ENCODE assay signal across 8 mouse cellular contexts in genomic region chr13:119363379-119363778, GRCm38 (mm10).
DNase-seq lines count a peak whose midpoint lies in the region; ATAC-seq lines count a peak whose summit lies in the region.

No protein-coding gene starts in this region.

- 63% methylated on average over 3 of the region's 3 CpGs for WGBS in hindbrain, embryonic 14.5 days
- WGBS in hindbrain, embryonic 13.5 days, result 58% methylated on average over 3 of the region's 3 CpGs
- WGBS in large intestine, adult 2 months, result 42% methylated on average over 3 of the region's 3 CpGs
- WGBS in midbrain, embryonic 10.5 days, result 68% methylated on average over 3 of the region's 3 CpGs

- no peak for ATAC-seq in hindbrain, embryonic 14.5 days (ENCODE audit: low FRiP score)
- no peak for ATAC-seq in hindbrain, embryonic 13.5 days (ENCODE audit: low FRiP score)

- H3K36me3 ChIP-seq in hindbrain, embryonic 14.5 days (replicated peaks; ENCODE audit: control insufficient read depth, insufficient read depth), result peaks cover 51% of the 10 kb centered on the region
- peaks cover 33% of the 10 kb centered on the region for H3K36me3 ChIP-seq in hindbrain, embryonic 13.5 days
- peaks cover 54% of the 10 kb centered on the region for H3K36me3 ChIP-seq in midbrain, embryonic 10.5 days

- no peaks in the 10 kb centered on the region for H3K9me3 ChIP-seq in hindbrain, embryonic 14.5 days (ENCODE audit: control insufficient read depth, low read length)
- H3K9me3 ChIP-seq in hindbrain, embryonic 13.5 days, result no peaks in the 10 kb centered on the region
- H3K9me3 ChIP-seq in midbrain, embryonic 10.5 days (replicated peaks), result no peaks in the 10 kb centered on the region

- no peak overlapping the region for H3K9ac ChIP-seq in hindbrain, embryonic 14.5 days
- H3K9ac ChIP-seq in hindbrain, embryonic 13.5 days, result no peak overlapping the region

- peak; percentile 81 for DNase-seq in hindbrain, embryonic 14.5 days (ENCODE audit: low spot score)
- DNase-seq in urinary bladder, postnatal 14 days (ENCODE audit: low spot score), result peak; percentile 53
- no peak for DNase-seq in urinary bladder, postnatal 10 days (ENCODE audit: low spot score)
- peak; percentile 39 for DNase-seq in c-Kit-positive CD71-positive TER-119-negative erythroid progenitor cells, embryonic 14.5 days (ENCODE audit: low read depth)
- peak; percentile 10 for DNase-seq in large intestine, adult 2 months (ENCODE audit: low read depth, low spot score)
- DNase-seq in retina, postnatal 1 day, result peak; percentile 41
- DNase-seq in midbrain, embryonic 10.5 days (ENCODE audit: low spot score), result no peak

- no peak overlapping the region for H3K27ac ChIP-seq in hindbrain, embryonic 14.5 days
- H3K27ac ChIP-seq in hindbrain, embryonic 13.5 days, result no peak overlapping the region
- no peak overlapping the region for H3K27ac ChIP-seq in midbrain, embryonic 10.5 days (replicated peaks)

- no peak overlapping the region for H3K4me2 ChIP-seq in hindbrain, embryonic 14.5 days (replicated peaks)
- H3K4me2 ChIP-seq in hindbrain, embryonic 13.5 days, result no peak overlapping the region

- no peaks in the 10 kb centered on the region for H3K27me3 ChIP-seq in hindbrain, embryonic 14.5 days (ENCODE audit: control insufficient read depth, insufficient read depth, low read length)
- no peaks in the 10 kb centered on the region for H3K27me3 ChIP-seq in hindbrain, embryonic 13.5 days
- H3K27me3 ChIP-seq in midbrain, embryonic 10.5 days (ENCODE audit: low read depth, poor library complexity, severe bottlenecking), result no peaks in the 10 kb centered on the region

- H3K4me1 ChIP-seq in hindbrain, embryonic 14.5 days (replicated peaks; ENCODE audit: control insufficient read depth, insufficient read depth, low read length), result no peaks in the 10 kb centered on the region
- no peaks in the 10 kb centered on the region for H3K4me1 ChIP-seq in hindbrain, embryonic 13.5 days (replicated peaks)
- H3K4me1 ChIP-seq in midbrain, embryonic 10.5 days, result no peaks in the 10 kb centered on the region

- H3K4me3 ChIP-seq in hindbrain, embryonic 14.5 days (replicated peaks; ENCODE audit: low read length), result no peak overlapping the region
- H3K4me3 ChIP-seq in hindbrain, embryonic 13.5 days, result no peak overlapping the region
- no peak overlapping the region for H3K4me3 ChIP-seq in midbrain, embryonic 10.5 days

Comparison
In these comparisons a context has a peak if more than half of its experiments do, and no peak if none do; other contexts are left out.
1. DNase-seq: peak in hindbrain, embryonic 14.5 days (single experiment), urinary bladder, postnatal 14 days (single experiment), c-Kit-positive CD71-positive TER-119-negative erythroid progenitor cells, embryonic 14.5 days (single experiment), large intestine, adult 2 months (single experiment) and retina, postnatal 1 day (single experiment); none in urinary bladder, postnatal 10 days (single experiment) and midbrain, embryonic 10.5 days (single experiment).